Mouse (Mus musculus): ENCODE results near the gene Bap1. TPM values are rescaled to one million over a fixed set of nuclear protein-coding genes. Genes with fewer than 3 reads are reported as not detected.
A peak's percentile ranks its signal among the peaks of the same experiment; 100 is the strongest.

The Bap1 gene
- total and polyA plus RNA-seq, 3 experiments = 59.5 to 72.0 (median 60.5) TPM

- peak; percentile 42 for DNase-seq
These were observed 17.9 kb upstream of the Bap1 start for GRCm38 (mm10) chr14:31233070-31233995.

GRCm38 (mm10) chr14:31233996-31234591 is 17.2 kb upstream of the Bap1 start:
- peak; percentile 77 for DNase-seq

GRCm38 (mm10) chr14:31237101-31237882 is 14.0 kb upstream of the Bap1 start:
- DNase-seq = peak; percentile 75

GRCm38 (mm10) chr14:31240528-31240927 is 10.7 kb upstream of the Bap1 start:
- DNase-seq = no peak

- DNase-seq = no peak
These were observed 6.5 kb upstream of the Bap1 start for GRCm38 (mm10) chr14:31244777-31245176.

GRCm38 (mm10) chr14:31245946-31246345 is 5.3 kb upstream of the Bap1 start:
- DNase-seq = no peak

GRCm38 (mm10) chr14:31248396-31248795 is 2.9 kb upstream of the Bap1 start:
- DNase-seq = no peak

GRCm38 (mm10) chr14:31250222-31251083 is 797 bp upstream of the Bap1 start:
- no peak for DNase-seq

GRCm38 (mm10) chr14:31251626-31252025 is 376 bp downstream of the Bap1 start:
- no peak for DNase-seq

- DNase-seq = no peak
These were observed 841 bp downstream of the Bap1 start for GRCm38 (mm10) chr14:31252091-31252490.

- DNase-seq = no peak
These were observed 7.3 kb downstream of the Bap1 start for GRCm38 (mm10) chr14:31258476-31259050.

GRCm38 (mm10) chr14:31260374-31260773 is 9.1 kb downstream of the Bap1 start:
- no peak for DNase-seq

GRCm38 (mm10) chr14:31260932-31261331 is 9.7 kb downstream of the Bap1 start:
- DNase-seq = no peak

GRCm38 (mm10) chr14:31267649-31268048 is 16.4 kb downstream of the Bap1 start:
- DNase-seq = no peak

- no peak for DNase-seq
These were observed 17.2 kb downstream of the Bap1 start for GRCm38 (mm10) chr14:31268301-31269001.

- no peak for DNase-seq
These were observed 18.3 kb downstream of the Bap1 start for GRCm38 (mm10) chr14:31269456-31270100.

GRCm38 (mm10) chr14:31271121-31271520 is 19.9 kb downstream of the Bap1 start:
- no peak for DNase-seq

- peak; percentile 70 for DNase-seq
These were observed 20.9 kb downstream of the Bap1 start for GRCm38 (mm10) chr14:31272164-31272563.

GRCm38 (mm10) chr14:31285728-31286127 is 34.5 kb downstream of the Bap1 start:
- no peak for DNase-seq

Data from adrenal gland, adult 2 months (tissue).